Mouse (Mus musculus) urinary bladder, adult 18-20 months (tissue): Measurements from ENCODE around the gene Spock1.

Experiments used
- DNase-seq, 2 experiments: peaks; one replicate each; pipeline ENCODE4 v3.0.0; 2022; ENCODE audit warnings: low spot score in 2 of 2, mixed read lengths in 2 of 2

Gene Spock1

GRCm38 (mm10) chr13:57865029-57865428 lies 43.1 kb downstream of the Spock1 start:
- no peak for DNase-seq

GRCm38 (mm10) chr13:57858491-57858890 lies 49.6 kb downstream of the Spock1 start:
- no peak for DNase-seq

GRCm38 (mm10) chr13:57857016-57857415 lies 51.1 kb downstream of the Spock1 start:
- DNase-seq, result no peak

GRCm38 (mm10) chr13:57856311-57856853 lies 51.8 kb downstream of the Spock1 start:
- no peak for DNase-seq

GRCm38 (mm10) chr13:57855766-57856165 lies 52.4 kb downstream of the Spock1 start:
- no peak for DNase-seq

GRCm38 (mm10) chr13:57854416-57854815 lies 53.7 kb downstream of the Spock1 start:
- DNase-seq, result no peak

GRCm38 (mm10) chr13:57853621-57854020 lies 54.5 kb downstream of the Spock1 start:
- no peak for DNase-seq

GRCm38 (mm10) chr13:57853156-57853555 lies 55.0 kb downstream of the Spock1 start:
- no peak for DNase-seq

GRCm38 (mm10) chr13:57848931-57849330 lies 59.2 kb downstream of the Spock1 start:
- DNase-seq, result no peak

- DNase-seq, result no peak
These were observed 61.0 kb downstream of the Spock1 start for GRCm38 (mm10) chr13:57847101-57847500.

GRCm38 (mm10) chr13:57846468-57846867 lies 61.7 kb downstream of the Spock1 start:
- no peak for DNase-seq

- no peak for DNase-seq
These were observed 66.8 kb downstream of the Spock1 start for GRCm38 (mm10) chr13:57841141-57841848.

GRCm38 (mm10) chr13:57837691-57838437 lies 70.3 kb downstream of the Spock1 start:
- no peak for DNase-seq

- DNase-seq, result peak in 1 of 2 experiments; percentile 5
These were observed 76.6 kb downstream of the Spock1 start for GRCm38 (mm10) chr13:57831374-57832163.

GRCm38 (mm10) chr13:57830896-57831295 lies 77.2 kb downstream of the Spock1 start:
- DNase-seq, result no peak

- DNase-seq, result no peak
These were observed 78.0 kb downstream of the Spock1 start for GRCm38 (mm10) chr13:57830091-57830490.

- DNase-seq, result no peak
These were observed 91.9 kb downstream of the Spock1 start for GRCm38 (mm10) chr13:57816276-57816675.

- no peak for DNase-seq
These were observed 95.5 kb downstream of the Spock1 start for GRCm38 (mm10) chr13:57812643-57813042.

- no peak for DNase-seq
These were observed 96.9 kb downstream of the Spock1 start for GRCm38 (mm10) chr13:57811253-57811652.

- no peak for DNase-seq
These were observed 97.3 kb downstream of the Spock1 start for GRCm38 (mm10) chr13:57810816-57811215.

GRCm38 (mm10) chr13:57810083-57810482 lies 98.0 kb downstream of the Spock1 start:
- DNase-seq, result no peak

- DNase-seq, result no peak
These were observed 98.5 kb downstream of the Spock1 start for GRCm38 (mm10) chr13:57809603-57810002.
